Mouse (Mus musculus): ENCODE results near the gene Abhd8. TPM values are rescaled to one million over a fixed set of nuclear protein-coding genes. Genes with fewer than 3 reads are reported as not detected.

The Abhd8 gene
- polyA plus RNA-seq, 1 experiment, result 73.6 TPM

DNA sequence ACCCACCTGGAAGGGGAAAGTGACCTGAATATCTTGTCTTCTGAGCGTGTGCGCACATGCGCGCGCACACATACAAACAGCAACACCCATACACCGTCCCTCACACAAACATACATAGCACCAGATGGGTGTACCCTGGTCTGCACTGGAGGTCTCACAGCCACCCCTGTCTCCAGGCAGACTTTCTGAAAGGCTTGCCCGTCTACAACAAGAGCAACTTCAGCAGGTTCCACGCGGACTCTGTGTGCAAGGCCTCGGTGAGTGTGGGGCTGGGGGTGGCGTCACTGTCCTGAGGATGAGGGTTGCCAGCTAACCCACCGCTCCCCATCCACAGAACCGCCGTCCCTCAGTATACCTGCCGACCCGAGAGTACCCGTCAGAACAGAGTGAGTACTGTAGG is 8.4 kb upstream of the Abhd8 start:
- Histone ChIP-seq H3K4me3 (ENCODE audit: insufficient read depth, poor library complexity, severe bottlenecking) (no peak overlapping the region), H3K79me2 (ENCODE audit: control insufficient read depth, insufficient read depth) (peaks cover 33% of the 10 kb centered on the region), H3ac (ENCODE audit: control insufficient read depth, insufficient read length, low read depth) (no peak overlapping the region), H3K79me3 (ENCODE audit: low read depth) (peaks cover 18% of the 10 kb centered on the region), H3K36me3 (ENCODE audit: control insufficient read depth, insufficient read depth) (peaks cover 24% of the 10 kb centered on the region), H3K27me3 (ENCODE audit: control insufficient read depth, insufficient read depth, insufficient read length) (no peaks in the 10 kb centered on the region)
- TF ChIP-seq CEBPB (IDR thresholded peaks at IDR 0.05; ENCODE audit: low read depth) (no peak), MYOD1 (IDR thresholded peaks at IDR 0.05; ENCODE audit: control insufficient read depth, insufficient read length, low read depth) (no peak), MAX (IDR thresholded peaks at IDR 0.05) (no peak), FOSL1 (IDR thresholded peaks at IDR 0.05; ENCODE audit: insufficient read depth, low read length, poor library complexity, severe bottlenecking) (no peak), USF1 (IDR thresholded peaks at IDR 0.05; ENCODE audit: low read depth) (no peak), MYOG (IDR thresholded peaks at IDR 0.05; ENCODE audit: control insufficient read depth, extremely low read depth, insufficient read length) (no peak), CTCF (IDR thresholded peaks at IDR 0.05; ENCODE audit: control insufficient read depth, insufficient read depth, insufficient read length) (no peak)

GRCm38 (mm10) chr8:71470913-71471255 is 7.4 kb upstream of the Abhd8 start:
- TF ChIP-seq CEBPB (IDR thresholded peaks at IDR 0.05; ENCODE audit: low read depth), result no peak
- Histone ChIP-seq H3K4me3 (ENCODE audit: insufficient read depth, poor library complexity, severe bottlenecking) (no peak overlapping the region), H3K79me2 (ENCODE audit: control insufficient read depth, insufficient read depth) (peaks cover 36% of the 10 kb centered on the region), H3K79me3 (ENCODE audit: low read depth) (peaks cover 18% of the 10 kb centered on the region), H3K27me3 (ENCODE audit: control insufficient read depth, insufficient read depth, insufficient read length) (no peaks in the 10 kb centered on the region), H3K36me3 (ENCODE audit: control insufficient read depth, insufficient read depth) (peaks cover 26% of the 10 kb centered on the region), H3ac (ENCODE audit: control insufficient read depth, insufficient read length, low read depth) (peak overlapping the region; percentile 32)

DNA sequence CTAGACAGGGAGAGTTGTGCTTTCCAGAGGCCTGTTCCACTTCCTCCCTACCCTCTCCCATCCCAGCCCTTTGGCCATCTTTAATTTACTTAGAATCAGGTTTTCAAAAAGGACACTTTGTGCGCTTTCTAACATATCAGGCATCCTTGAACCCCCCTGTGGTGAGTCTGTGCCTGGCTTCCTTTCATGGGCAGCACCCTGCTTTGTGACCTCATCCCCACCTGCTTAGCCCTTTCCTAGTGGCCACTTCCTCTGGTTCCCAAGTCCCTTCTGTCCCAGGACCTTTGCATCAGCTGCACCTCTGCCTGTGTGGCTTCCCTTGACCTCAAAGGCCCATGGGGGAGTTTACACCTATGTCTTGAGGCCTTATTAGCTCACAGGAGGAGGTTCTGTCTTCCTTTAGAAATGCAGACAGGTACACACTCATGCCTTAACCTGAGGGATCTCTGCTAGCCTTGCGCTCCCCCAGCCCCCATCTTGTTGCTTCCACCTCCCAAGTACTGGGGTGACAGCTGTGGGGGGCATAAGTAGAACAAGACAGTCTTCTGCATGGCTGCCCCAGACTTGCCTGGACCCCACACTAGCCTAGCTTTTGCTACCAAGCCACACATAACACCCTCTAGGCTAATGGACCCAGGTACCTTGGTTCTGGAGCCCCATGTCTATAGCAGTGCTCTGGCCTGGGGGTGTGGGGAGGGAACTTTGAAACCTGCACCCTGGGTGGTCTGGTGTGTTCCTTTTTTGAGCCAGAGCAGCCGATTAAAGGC is 6.9 kb upstream of the Abhd8 start:
- Histone ChIP-seq H3ac (ENCODE audit: control insufficient read depth, insufficient read length, low read depth) (peak overlapping the region; percentile 83), H3K27me3 (ENCODE audit: control insufficient read depth, insufficient read depth, insufficient read length) (no peaks in the 10 kb centered on the region), H3K36me3 (ENCODE audit: control insufficient read depth, insufficient read depth) (peaks cover 23% of the 10 kb centered on the region), H3K79me3 (ENCODE audit: low read depth) (peaks cover 18% of the 10 kb centered on the region), H3K79me2 (ENCODE audit: control insufficient read depth, insufficient read depth) (peaks cover 42% of the 10 kb centered on the region), H3K4me3 (ENCODE audit: insufficient read depth, poor library complexity, severe bottlenecking) (no peak overlapping the region)
- TF ChIP-seq CTCF (IDR thresholded peaks at IDR 0.05; ENCODE audit: control insufficient read depth, insufficient read depth, insufficient read length) (no peak), MYOG (IDR thresholded peaks at IDR 0.05; ENCODE audit: control insufficient read depth, extremely low read depth, insufficient read length) (no peak), MAX (IDR thresholded peaks at IDR 0.05) (no peak), USF1 (IDR thresholded peaks at IDR 0.05; ENCODE audit: low read depth) (no peak), FOSL1 (IDR thresholded peaks at IDR 0.05; ENCODE audit: insufficient read depth, low read length, poor library complexity, severe bottlenecking) (no peak), MYOD1 (IDR thresholded peaks at IDR 0.05; ENCODE audit: control insufficient read depth, insufficient read length, low read depth) (no peak), CEBPB (IDR thresholded peaks at IDR 0.05; ENCODE audit: low read depth) (no peak)

GRCm38 (mm10) chr8:71469411-71469810 is 6.0 kb upstream of the Abhd8 start:
- peak overlapping the region; percentile 83 for H3ac ChIP-seq (ENCODE audit: control insufficient read depth, insufficient read length, low read depth)
- H3K27me3 ChIP-seq (ENCODE audit: control insufficient read depth, insufficient read depth, insufficient read length), result no peaks in the 10 kb centered on the region
- H3K36me3 ChIP-seq (ENCODE audit: control insufficient read depth, insufficient read depth), result peaks cover 22% of the 10 kb centered on the region
- TF ChIP-seq FOSL1 (IDR thresholded peaks at IDR 0.05; ENCODE audit: insufficient read depth, low read length, poor library complexity, severe bottlenecking) (no peak), MAX (IDR thresholded peaks at IDR 0.05) (no peak), CEBPB (IDR thresholded peaks at IDR 0.05; ENCODE audit: low read depth) (no peak), MYOG (IDR thresholded peaks at IDR 0.05; ENCODE audit: control insufficient read depth, extremely low read depth, insufficient read length) (no peak), CTCF (IDR thresholded peaks at IDR 0.05; ENCODE audit: control insufficient read depth, insufficient read depth, insufficient read length) (no peak), MYOD1 (IDR thresholded peaks at IDR 0.05; ENCODE audit: control insufficient read depth, insufficient read length, low read depth) (no peak), USF1 (IDR thresholded peaks at IDR 0.05; ENCODE audit: low read depth) (no peak)
- peaks cover 46% of the 10 kb centered on the region for H3K79me2 ChIP-seq (ENCODE audit: control insufficient read depth, insufficient read depth)
- peak overlapping the region; percentile 79 for H3K4me3 ChIP-seq (ENCODE audit: insufficient read depth, poor library complexity, severe bottlenecking)
- H3K79me3 ChIP-seq (ENCODE audit: low read depth), result peaks cover 18% of the 10 kb centered on the region

GRCm38 (mm10) chr8:71468916-71469315 is 5.5 kb upstream of the Abhd8 start, which contains the start of gene Dda1:
TSS of gene Dda1 (plus strand) at chr8:71469199.
- TF ChIP-seq FOSL1 (IDR thresholded peaks at IDR 0.05; ENCODE audit: insufficient read depth, low read length, poor library complexity, severe bottlenecking) (no peak), MYOG (IDR thresholded peaks at IDR 0.05; ENCODE audit: control insufficient read depth, extremely low read depth, insufficient read length) (no peak), USF1 (IDR thresholded peaks at IDR 0.05; ENCODE audit: low read depth) (no peak)
- Histone ChIP-seq H3K4me3 (ENCODE audit: insufficient read depth, poor library complexity, severe bottlenecking) (peak within 1 kb of the TSS; percentile 79), H3K36me3 (ENCODE audit: control insufficient read depth, insufficient read depth) (peaks cover 20% of the 10 kb centered on the region), H3K79me3 (ENCODE audit: low read depth) (peaks cover 18% of the 10 kb centered on the region), H3ac (ENCODE audit: control insufficient read depth, insufficient read length, low read depth) (peak within 1 kb of the TSS; percentile 83), H3K27me3 (ENCODE audit: control insufficient read depth, insufficient read depth, insufficient read length) (no peaks in the 10 kb centered on the region), H3K79me2 (ENCODE audit: control insufficient read depth, insufficient read depth) (peaks cover 46% of the 10 kb centered on the region)

DNA sequence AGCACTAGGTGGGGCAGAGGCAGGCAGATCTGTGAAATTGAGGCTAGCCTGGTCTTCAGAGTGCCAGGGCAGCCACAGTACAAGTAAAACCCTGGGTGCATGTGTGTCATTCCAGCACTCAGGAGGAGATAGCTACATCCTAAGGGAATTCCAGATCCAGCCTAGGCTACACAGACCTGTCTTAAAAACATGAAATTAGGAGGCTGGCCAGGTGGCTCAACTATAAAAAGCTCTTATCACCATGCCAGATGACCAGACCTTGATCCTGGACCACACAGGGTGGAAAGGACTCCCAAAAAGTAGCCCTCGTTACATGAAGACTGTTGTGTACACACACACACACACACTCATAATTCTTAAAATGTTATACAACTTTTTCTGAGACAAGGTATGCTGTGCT is 4.5 kb upstream of the Abhd8 start:
- Histone ChIP-seq H3K79me2 (ENCODE audit: control insufficient read depth, insufficient read depth) (peaks cover 46% of the 10 kb centered on the region), H3K79me3 (ENCODE audit: low read depth) (peaks cover 18% of the 10 kb centered on the region), H3K36me3 (ENCODE audit: control insufficient read depth, insufficient read depth) (peaks cover 15% of the 10 kb centered on the region), H3K4me3 (ENCODE audit: insufficient read depth, poor library complexity, severe bottlenecking) (no peak overlapping the region), H3K27me3 (ENCODE audit: control insufficient read depth, insufficient read depth, insufficient read length) (no peaks in the 10 kb centered on the region), H3ac (ENCODE audit: control insufficient read depth, insufficient read length, low read depth) (no peak overlapping the region)
- no peak for TF ChIP-seq MAX (IDR thresholded peaks at IDR 0.05)
- no peak for TF ChIP-seq MYOG (IDR thresholded peaks at IDR 0.05; ENCODE audit: control insufficient read depth, extremely low read depth, insufficient read length)
- TF ChIP-seq USF1 (IDR thresholded peaks at IDR 0.05; ENCODE audit: low read depth), result no peak
- no peak for TF ChIP-seq FOSL1 (IDR thresholded peaks at IDR 0.05; ENCODE audit: insufficient read depth, low read length, poor library complexity, severe bottlenecking)
- TF ChIP-seq MYOD1 (IDR thresholded peaks at IDR 0.05; ENCODE audit: control insufficient read depth, insufficient read length, low read depth), result no peak
- no peak for TF ChIP-seq CEBPB (IDR thresholded peaks at IDR 0.05; ENCODE audit: low read depth)
- no peak for TF ChIP-seq CTCF (IDR thresholded peaks at IDR 0.05; ENCODE audit: control insufficient read depth, insufficient read depth, insufficient read length)

Measured in C2C12 (cell line).